Mouse (Mus musculus) neutrophil, adult 65 days (primary cell): Measurements from ENCODE around the gene Prkag2. TPM values are rescaled to one million over a fixed set of nuclear protein-coding genes. Genes with fewer than 3 reads are reported as not detected.

Source experiments
- total RNA-seq: library from RNA; stranded (reverse); gene quantifications from 2 replicates; pipeline ENCODE4 v1.2.4, GENCODE M21; 2023

Prkag2 gene
- total RNA-seq = 25.5 and 40.5 TPM in 2 replicates

GRCm38 (mm10) chr5:25100516-25101125 is at the start of gene Prkag2:
TSS of gene Prkag2 (minus strand) at chr5:25100642.

GRCm38 (mm10) chr5:24842274-24843102 is 258.0 kb downstream of the Prkag2 start, which contains the start of gene Rheb:
TSS of gene Rheb (minus strand) at chr5:24842624.

Other genes starting within 250 kb of the Prkag2 start
- not detected in 2 replicates for gene Galntl5, start 80.8 kb upstream of the Prkag2 start, total RNA-seq
- 20.1 and 21.2 TPM in 2 replicates for gene Galnt11, start 121.3 kb upstream of the Prkag2 start, total RNA-seq
- not detected in 2 replicates for gene E130116L18Rik, start 122.5 kb upstream of the Prkag2 start, total RNA-seq